Mouse (Mus musculus) forebrain, embryonic 12.5 days (tissue): Measurements from ENCODE around the gene Acvr1b. TPM values are rescaled to one million over a fixed set of nuclear protein-coding genes. Genes with fewer than 3 reads are reported as not detected.

Experiments used
- microRNA-seq: library from miRNA; unstranded; fragments of <30 nt; microRNA quantifications from one replicate; pipeline ENCODE4, GENCODE M21; 2017
- polyA plus RNA-seq: library from polyadenylated mRNA; unstranded; fragments of >200 nt; fragmentation: Nextera tagmentation; extraction: Ambion mirVana; gene quantifications from 2 replicates; pipeline ENCODE4 v1.2.1, GENCODE M21; 2016

Acvr1b gene
- polyA plus RNA-seq, 1 experiment from 2014 or later: 18.4 TPM

Small RNAs within 50 kb of the gene (microRNA-seq; reads per million reads assigned to microRNA genes)
- gene Mir6962: 1.2 reads per million

Other genes starting within 250 kb of the Acvr1b start
- not detected in 2 replicates for gene Gm47841, start 126.7 kb upstream of the Acvr1b start, polyA plus RNA-seq
- gene Fignl2, start 95.5 kb upstream of the Acvr1b start, polyA plus RNA-seq: 0.21 and 0.22 TPM in 2 replicates
- gene Ankrd33, start 58.3 kb upstream of the Acvr1b start, polyA plus RNA-seq: not detected in 2 replicates
- 6.4 and 6.5 TPM in 2 replicates for gene Acvrl1, start 45.5 kb upstream of the Acvr1b start, polyA plus RNA-seq
- 4.1 and 4.7 TPM in 2 replicates for gene Grasp, start 50.1 kb downstream of the Acvr1b start, polyA plus RNA-seq
- 2.9 and 3.6 TPM in 2 replicates for gene Nr4a1, start 80.2 kb downstream of the Acvr1b start, polyA plus RNA-seq
- 61.9 and 63.2 TPM in 2 replicates for gene Atg101, start 110.2 kb downstream of the Acvr1b start, polyA plus RNA-seq
- gene 6030408B16Rik, start 119.1 kb downstream of the Acvr1b start, polyA plus RNA-seq: 0.27 and 0.28 TPM in 2 replicates
- gene Krt80, start 196.1 kb downstream of the Acvr1b start, polyA plus RNA-seq: not detected in 2 replicates
- 3.9 and 6.4 TPM in 2 replicates for gene Krt7, start 237.0 kb downstream of the Acvr1b start, polyA plus RNA-seq